Mouse (Mus musculus): ENCODE data around the gene Iqgap2. TPM values are rescaled to one million over a fixed set of nuclear protein-coding genes. Genes with fewer than 3 reads are reported as not detected.

Gene Iqgap2
- 3.8 and 4.4 TPM in 2 replicates for polyA plus RNA-seq (2014; fragmentation: Nextera tagmentation; extraction: Ambion mirVana)

DNA sequence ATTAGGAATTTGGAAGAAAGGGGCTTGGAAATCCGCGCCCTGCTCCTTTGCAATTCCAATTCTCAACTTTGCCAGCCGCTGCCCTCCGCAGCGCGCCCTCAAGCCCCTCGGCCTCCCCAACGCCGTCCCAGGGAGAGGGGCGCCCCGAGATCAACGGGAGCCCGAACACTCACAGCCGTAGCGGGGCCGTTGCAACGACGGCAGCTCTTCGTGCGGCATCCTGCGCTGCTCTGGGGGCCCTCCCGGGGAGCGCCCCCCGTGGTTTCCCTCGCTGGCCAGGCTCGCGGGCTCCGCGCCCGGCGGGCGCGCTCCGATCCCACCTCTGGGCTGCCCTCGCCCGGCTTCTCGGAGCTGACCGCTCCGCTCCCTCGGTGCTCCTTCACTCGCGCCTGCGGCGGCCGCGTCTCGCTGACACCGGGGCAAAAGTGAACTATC is at the start of gene Iqgap2:
Gene Iqgap2 (minus strand): TSS at position 432 of the 435 bp plus-strand sequence.
- Histone ChIP-seq H3K4me1 (replicated peaks; ENCODE audit: control insufficient read depth, insufficient read depth, low read length) (peaks cover 9% of the 10 kb centered on the region), H3K36me3 (replicated peaks; ENCODE audit: control insufficient read depth, insufficient read depth) (no peaks in the 10 kb centered on the region), H3K4me3 (replicated peaks; ENCODE audit: low read length) (peak within 1 kb of the TSS; percentile 59), H3K4me2 (replicated peaks) (peak within 1 kb of the TSS; percentile 84), H3K9me3 (ENCODE audit: control insufficient read depth, low read length) (no peaks in the 10 kb centered on the region), H3K9ac (peak within 1 kb of the TSS; percentile 69), H3K27ac (no peak within 1 kb of the TSS), H3K27me3 (ENCODE audit: control insufficient read depth, insufficient read depth, low read length) (no peaks in the 10 kb centered on the region)
- ATAC-seq (ENCODE audit: low FRiP score), result peak; percentile 71
- 1% methylated on average over 46 of the region's 48 CpGs for WGBS
- peak; percentile 24 for DNase-seq (ENCODE audit: low spot score)

GRCm38 (mm10) chr13:95940811-95941210 is 49.1 kb upstream of the Iqgap2 start:
- Histone ChIP-seq H3K27me3 (ENCODE audit: control insufficient read depth, insufficient read depth, low read length) (no peaks in the 10 kb centered on the region), H3K9me3 (ENCODE audit: control insufficient read depth, low read length) (no peaks in the 10 kb centered on the region), H3K4me3 (replicated peaks; ENCODE audit: low read length) (no peak overlapping the region), H3K36me3 (replicated peaks; ENCODE audit: control insufficient read depth, insufficient read depth) (no peaks in the 10 kb centered on the region), H3K9ac (no peak overlapping the region), H3K4me2 (replicated peaks) (no peak overlapping the region), H3K4me1 (replicated peaks; ENCODE audit: control insufficient read depth, insufficient read depth, low read length) (no peaks in the 10 kb centered on the region), H3K27ac (peak overlapping the region; percentile 27; the same call in 1 of the 2 replicates)
- 38% methylated on average over 5 of the region's 5 CpGs for WGBS
- no peak for ATAC-seq (ENCODE audit: low FRiP score)
- DNase-seq (ENCODE audit: low spot score), result no peak

DNA sequence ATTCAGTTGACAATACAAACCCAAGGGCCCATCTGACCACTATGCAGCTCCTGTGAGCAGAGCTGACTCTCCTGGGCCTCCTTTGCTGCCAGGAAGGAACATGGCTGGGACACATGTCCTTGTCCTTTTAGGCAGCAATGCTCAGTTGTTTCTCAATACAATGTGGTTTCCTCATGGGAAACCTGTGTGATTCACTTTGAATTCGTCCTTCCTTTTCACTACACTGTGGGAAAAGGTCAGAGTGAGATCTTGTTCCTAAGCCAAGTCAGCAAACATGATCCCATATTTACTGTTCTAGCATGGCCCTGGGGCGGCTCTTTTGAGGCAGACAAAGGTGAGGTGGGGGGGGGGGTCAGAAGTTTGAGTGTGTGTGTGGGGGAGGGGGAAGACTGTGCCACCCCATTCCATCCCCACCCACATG is 32.5 kb upstream of the Iqgap2 start:
- Histone ChIP-seq H3K27me3 (ENCODE audit: control insufficient read depth, insufficient read depth, low read length) (no peaks in the 10 kb centered on the region), H3K9me3 (ENCODE audit: control insufficient read depth, low read length) (0 out of 2 replicates have a peak, but pooled peaks cover 3% of the 10 kb centered on the region), H3K27ac (no peak overlapping the region), H3K9ac (no peak overlapping the region), H3K4me2 (replicated peaks) (no peak overlapping the region), H3K4me3 (replicated peaks; ENCODE audit: low read length) (no peak overlapping the region), H3K36me3 (replicated peaks; ENCODE audit: control insufficient read depth, insufficient read depth) (no peaks in the 10 kb centered on the region), H3K4me1 (replicated peaks; ENCODE audit: control insufficient read depth, insufficient read depth, low read length) (no peaks in the 10 kb centered on the region)
- ATAC-seq (ENCODE audit: low FRiP score), result no peak
- WGBS, result 78% methylated on average over 2 of the region's 2 CpGs
- no peak for DNase-seq (ENCODE audit: low spot score)

DNA sequence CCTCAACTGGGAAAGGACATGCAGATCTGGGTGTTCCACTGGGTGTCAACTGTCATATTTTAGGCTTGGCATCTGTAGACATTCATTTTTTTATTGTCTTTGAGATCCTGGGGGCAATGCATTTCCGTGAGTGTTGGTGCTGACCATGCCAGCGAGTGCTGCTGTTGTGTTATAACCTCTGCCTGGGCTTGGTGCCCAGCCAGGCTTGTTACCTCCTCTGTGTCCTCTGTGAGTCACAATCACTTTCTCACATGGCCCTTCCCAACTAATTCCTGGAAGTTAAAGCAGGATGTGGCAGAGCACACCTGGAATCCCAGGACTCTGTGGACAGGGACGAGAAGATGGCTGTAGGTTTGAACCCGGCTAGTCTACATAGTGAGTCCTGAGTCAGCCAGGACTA is 30.9 kb upstream of the Iqgap2 start:
- ATAC-seq (ENCODE audit: low FRiP score) (no peak), DNase-seq (ENCODE audit: low spot score) (no peak)
- H3K9me3 ChIP-seq (ENCODE audit: control insufficient read depth, low read length), result 0 out of 2 replicates have a peak, but pooled peaks cover 3% of the 10 kb centered on the region
- no peaks in the 10 kb centered on the region for H3K4me1 ChIP-seq (replicated peaks; ENCODE audit: control insufficient read depth, insufficient read depth, low read length)
- H3K36me3 ChIP-seq (replicated peaks; ENCODE audit: control insufficient read depth, insufficient read depth), result no peaks in the 10 kb centered on the region
- no peaks in the 10 kb centered on the region for H3K27me3 ChIP-seq (ENCODE audit: control insufficient read depth, insufficient read depth, low read length)
- no peak overlapping the region for H3K27ac ChIP-seq
- no peak overlapping the region for H3K4me2 ChIP-seq (replicated peaks)
- 91% methylated on average over 4 of the region's 4 CpGs for WGBS
- H3K4me3 ChIP-seq (replicated peaks; ENCODE audit: low read length), result no peak overlapping the region
- no peak overlapping the region for H3K9ac ChIP-seq

- Histone ChIP-seq H3K27ac (no peak overlapping the region), H3K9ac (no peak overlapping the region), H3K4me1 (replicated peaks; ENCODE audit: control insufficient read depth, insufficient read depth, low read length) (no peaks in the 10 kb centered on the region), H3K9me3 (ENCODE audit: control insufficient read depth, low read length) (0 out of 2 replicates have a peak, but pooled peaks cover 3% of the 10 kb centered on the region), H3K36me3 (replicated peaks; ENCODE audit: control insufficient read depth, insufficient read depth) (no peaks in the 10 kb centered on the region), H3K4me3 (replicated peaks; ENCODE audit: low read length) (no peak overlapping the region), H3K27me3 (ENCODE audit: control insufficient read depth, insufficient read depth, low read length) (no peaks in the 10 kb centered on the region), H3K4me2 (replicated peaks) (no peak overlapping the region)
- ATAC-seq (ENCODE audit: low FRiP score), result no peak
- DNase-seq (ENCODE audit: low spot score), result no peak
- WGBS, result 95% methylated on average over 9 of the region's 9 CpGs
Observed at GRCm38 (mm10) chr13:95918624-95919284, 27.0 kb upstream of the Iqgap2 start.

- no peak overlapping the region for H3K4me2 ChIP-seq (replicated peaks)
- no peak for ATAC-seq (ENCODE audit: low FRiP score)
- H3K36me3 ChIP-seq (replicated peaks; ENCODE audit: control insufficient read depth, insufficient read depth), result no peaks in the 10 kb centered on the region
- H3K27me3 ChIP-seq (ENCODE audit: control insufficient read depth, insufficient read depth, low read length), result no peaks in the 10 kb centered on the region
- WGBS, result 84% methylated on average over 2 of the region's 2 CpGs
- H3K4me3 ChIP-seq (replicated peaks; ENCODE audit: low read length), result no peak overlapping the region
- H3K4me1 ChIP-seq (replicated peaks; ENCODE audit: control insufficient read depth, insufficient read depth, low read length), result 0 out of 2 replicates have a peak, but pooled peaks cover 3% of the 10 kb centered on the region
- H3K27ac ChIP-seq, result no peak overlapping the region
- DNase-seq (ENCODE audit: low spot score), result no peak
- no peaks in the 10 kb centered on the region for H3K9me3 ChIP-seq (ENCODE audit: control insufficient read depth, low read length)
- no peak overlapping the region for H3K9ac ChIP-seq
Observed at GRCm38 (mm10) chr13:95913046-95913406, 21.3 kb upstream of the Iqgap2 start.

GRCm38 (mm10) chr13:95912157-95913045 is 20.7 kb upstream of the Iqgap2 start:
- Histone ChIP-seq H3K36me3 (replicated peaks; ENCODE audit: control insufficient read depth, insufficient read depth) (no peaks in the 10 kb centered on the region), H3K27ac (no peak overlapping the region), H3K4me3 (replicated peaks; ENCODE audit: low read length) (no peak overlapping the region), H3K4me2 (replicated peaks) (no peak overlapping the region), H3K4me1 (replicated peaks; ENCODE audit: control insufficient read depth, insufficient read depth, low read length) (0 out of 2 replicates have a peak, but pooled peaks cover 3% of the 10 kb centered on the region), H3K9ac (no peak overlapping the region), H3K27me3 (ENCODE audit: control insufficient read depth, insufficient read depth, low read length) (no peaks in the 10 kb centered on the region), H3K9me3 (ENCODE audit: control insufficient read depth, low read length) (no peaks in the 10 kb centered on the region)
- DNase-seq (ENCODE audit: low spot score) (peak; percentile 60), ATAC-seq (ENCODE audit: low FRiP score) (no peak)
- 82% methylated on average over 11 of the region's 11 CpGs for WGBS

- DNase-seq (ENCODE audit: low spot score) (no peak), ATAC-seq (ENCODE audit: low FRiP score) (no peak)
- Histone ChIP-seq H3K27me3 (ENCODE audit: control insufficient read depth, insufficient read depth, low read length) (no peaks in the 10 kb centered on the region), H3K4me1 (replicated peaks; ENCODE audit: control insufficient read depth, insufficient read depth, low read length) (0 out of 2 replicates have a peak, but pooled peaks cover 3% of the 10 kb centered on the region), H3K4me3 (replicated peaks; ENCODE audit: low read length) (no peak overlapping the region), H3K9me3 (ENCODE audit: control insufficient read depth, low read length) (no peaks in the 10 kb centered on the region), H3K36me3 (replicated peaks; ENCODE audit: control insufficient read depth, insufficient read depth) (no peaks in the 10 kb centered on the region), H3K27ac (no peak overlapping the region), H3K9ac (no peak overlapping the region), H3K4me2 (replicated peaks) (no peak overlapping the region)
- 78% methylated on average over 9 of the region's 9 CpGs for WGBS
Observed at GRCm38 (mm10) chr13:95910270-95910669, 18.5 kb upstream of the Iqgap2 start.

- H3K9ac ChIP-seq, result no peak overlapping the region
- no peak overlapping the region for H3K4me3 ChIP-seq (replicated peaks; ENCODE audit: low read length)
- no peaks in the 10 kb centered on the region for H3K36me3 ChIP-seq (replicated peaks; ENCODE audit: control insufficient read depth, insufficient read depth)
- ATAC-seq (ENCODE audit: low FRiP score), result no peak
- no peak for DNase-seq (ENCODE audit: low spot score)
- WGBS, result 87% methylated on average over 2 of the region's 2 CpGs
- no peaks in the 10 kb centered on the region for H3K9me3 ChIP-seq (ENCODE audit: control insufficient read depth, low read length)
- no peak overlapping the region for H3K4me2 ChIP-seq (replicated peaks)
- 0 out of 2 replicates have a peak, but pooled peaks cover 3% of the 10 kb centered on the region for H3K4me1 ChIP-seq (replicated peaks; ENCODE audit: control insufficient read depth, insufficient read depth, low read length)
- H3K27me3 ChIP-seq (ENCODE audit: control insufficient read depth, insufficient read depth, low read length), result no peaks in the 10 kb centered on the region
- no peak overlapping the region for H3K27ac ChIP-seq
Observed at GRCm38 (mm10) chr13:95909244-95909643, 17.5 kb upstream of the Iqgap2 start.
